Mouse (Mus musculus) erythroblast, embryonic 14.5 days (primary cell): ENCODE measurements around the gene Cdkal1.

Source experiments
- GATA1 ChIP-seq: IDR thresholded peaks from 2 replicates; pipeline ENCODE4 v1.6.1; 2012; ENCODE audit warnings: low read length, inconsistent platforms, mixed read lengths
- TAL1 ChIP-seq: IDR thresholded peaks from 3 replicates; pipeline ENCODE4 v1.6.1; 2012; ENCODE audit warnings: low read length, inconsistent platforms, mixed read lengths

DNA sequence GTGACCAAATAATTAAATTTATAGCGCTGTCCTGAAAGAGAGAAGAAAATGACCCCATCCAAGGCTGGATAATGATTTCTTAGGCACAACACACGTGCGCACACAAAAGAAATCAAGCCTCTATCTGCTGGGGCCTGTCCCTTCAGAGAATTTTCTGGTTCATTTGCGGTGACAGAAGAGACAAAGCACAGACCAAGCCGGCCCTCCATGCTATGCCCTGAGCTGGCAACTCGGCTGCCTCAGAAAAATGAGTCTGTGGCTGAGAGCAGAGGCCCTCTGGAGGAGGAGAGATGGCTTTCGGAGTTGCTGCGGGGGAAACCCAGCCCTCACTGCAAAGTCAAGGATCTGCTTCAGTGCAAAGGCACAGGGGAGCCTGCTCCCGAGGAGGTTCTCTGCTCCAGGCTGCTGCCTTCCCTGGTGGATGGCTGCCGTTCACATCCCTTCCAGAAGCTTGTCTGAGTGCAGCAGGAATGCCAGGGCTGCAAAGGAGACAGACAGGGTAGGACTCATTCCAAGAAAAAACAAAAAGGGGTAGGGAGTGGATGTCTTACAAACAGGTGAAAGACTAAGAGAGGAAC, 633.1 kb downstream of the Cdkal1 start:
- TF ChIP-seq GATA1: no peak
- TF ChIP-seq TAL1: no peak
